Mouse (Mus musculus): Measurements from ENCODE around the gene Mycbpap. TPM values are rescaled to one million over a fixed set of nuclear protein-coding genes. Genes with fewer than 3 reads are reported as not detected.

Gene Mycbpap
- total RNA-seq, 1 experiment from 2014 or later = 8.5 TPM

Other genes with a start within 250 kb of the Mycbpap start
- gene Gm21885, start 239.9 kb downstream of the Mycbpap start, total RNA-seq (2021) = not detected in 2 replicates
- gene Luc7l3, start 199.8 kb downstream of the Mycbpap start, total RNA-seq (2021) = 97.2 and 105 TPM in 2 replicates
- 154 and 158 TPM in 2 replicates for gene Ankrd40, start 193.7 kb downstream of the Mycbpap start, total RNA-seq (2021)
- 4.5 and 5.1 TPM in 2 replicates for gene Abcc3, start 128.7 kb downstream of the Mycbpap start, total RNA-seq (2021)
- 0.24 and 1.0 TPM in 2 replicates for gene Cacna1g, start 47.5 kb downstream of the Mycbpap start, total RNA-seq (2021)
- gene Spata20, start 35.6 kb downstream of the Mycbpap start, total RNA-seq (2021) = not detected in 2 replicates
- gene Epn3, start 21.8 kb downstream of the Mycbpap start, total RNA-seq (2021) = 14.6 and 18.7 TPM in 2 replicates
- gene Rsad1, start 27.5 kb upstream of the Mycbpap start, total RNA-seq (2021) = 13.1 and 18.3 TPM in 2 replicates
- not detected in 2 replicates for gene Chad, start 43.3 kb upstream of the Mycbpap start, total RNA-seq (2021)
- 120 and 121 TPM in 2 replicates for gene Acsf2, start 80.1 kb upstream of the Mycbpap start, total RNA-seq (2021)
- 90.9 and 112 TPM in 2 replicates for gene Lrrc59, start 108.0 kb upstream of the Mycbpap start, total RNA-seq (2021)
- 74.4 and 84.2 TPM in 2 replicates for gene Mrpl27, start 132.0 kb upstream of the Mycbpap start, total RNA-seq (2021)
- gene Eme1, start 132.2 kb upstream of the Mycbpap start, total RNA-seq (2021) = 0.85 and 2.1 TPM in 2 replicates
- 16.0 and 22.1 TPM in 2 replicates for gene Xylt2, start 155.8 kb upstream of the Mycbpap start, total RNA-seq (2021)
- not detected in 2 replicates for gene Gm11541, start 182.8 kb upstream of the Mycbpap start, total RNA-seq (2021)
- 0.55 TPM in 1 of 2 replicates, not detected in the other for gene Cdc34b, start 220.0 kb upstream of the Mycbpap start, total RNA-seq (2021)

Data from adrenal gland, postnatal 25 days (tissue).